Mouse (Mus musculus) bone marrow, adult 2 months (tissue): ENCODE results near the gene Mis18bp1. TPM values are rescaled to one million over a fixed set of nuclear protein-coding genes. Genes with fewer than 3 reads are reported as not detected.
A peak's percentile ranks its signal among the peaks of the same experiment; 100 is the strongest.
"Not testable (repeated sequence)": the region's sequence is repeated elsewhere in the genome, so short reads cannot be mapped to it uniquely, and the experiment has no call there.

Source experiments
- H3K27ac ChIP-seq: fragments of 200-500 bp; 2 replicates; pipeline ENCODE4 v1.5.1; 2012; ENCODE audit warnings: low read depth, mild to moderate bottlenecking, control low read depth, inconsistent platforms, low read length; ENCODE audit not compliant: control insufficient read depth, poor library complexity, insufficient read depth
- H3K4me1 ChIP-seq: fragments of 200-500 bp; 2 replicates; pipeline ENCODE4 v1.6.1; 2011; ENCODE audit warnings: low read length; ENCODE audit not compliant: control insufficient read depth, insufficient read depth
- H3K4me3 ChIP-seq: fragments of 200-500 bp; replicated peaks from 2 replicates; pipeline ENCODE3; 2011; ENCODE audit warnings: mild to moderate bottlenecking, low read depth, low read length, control low read depth; ENCODE audit not compliant: control insufficient read depth
- CTCF ChIP-seq: fragments of 200-500 bp; IDR thresholded peaks from 2 replicates; pipeline ENCODE4 v1.5.1; 2011; ENCODE audit warnings: low read length, control low read depth; ENCODE audit not compliant: control insufficient read depth, insufficient read depth
- POLR2A ChIP-seq: fragments of 200-500 bp; IDR thresholded peaks from 2 replicates; pipeline ENCODE4 v1.6.1; 2011; ENCODE audit warnings: low read depth, mild to moderate bottlenecking, control low read depth, low read length, borderline replicate concordance; ENCODE audit not compliant: control insufficient read depth
- WGBS: fragments of 180-500 bp; shearing (Covaris S2); methylation state at CpG from one replicate; pipeline ENCODE4 v1.1.7; 2018; 5-methylcytosine and 5-hydroxymethylcytosine counted together
- polyA plus RNA-seq: library from polyadenylated mRNA; stranded (reverse); fragments of >200 nt; gene quantifications from 2 replicates; pipeline ENCODE4 v1.2.4, GENCODE M21; 2011; ENCODE audit warnings: low replicate concordance; ENCODE audit not compliant: missing spikeins, insufficient read depth, insufficient read length

Mis18bp1 gene
- 18.3 and 28.5 TPM in 2 replicates for polyA plus RNA-seq

DNA sequence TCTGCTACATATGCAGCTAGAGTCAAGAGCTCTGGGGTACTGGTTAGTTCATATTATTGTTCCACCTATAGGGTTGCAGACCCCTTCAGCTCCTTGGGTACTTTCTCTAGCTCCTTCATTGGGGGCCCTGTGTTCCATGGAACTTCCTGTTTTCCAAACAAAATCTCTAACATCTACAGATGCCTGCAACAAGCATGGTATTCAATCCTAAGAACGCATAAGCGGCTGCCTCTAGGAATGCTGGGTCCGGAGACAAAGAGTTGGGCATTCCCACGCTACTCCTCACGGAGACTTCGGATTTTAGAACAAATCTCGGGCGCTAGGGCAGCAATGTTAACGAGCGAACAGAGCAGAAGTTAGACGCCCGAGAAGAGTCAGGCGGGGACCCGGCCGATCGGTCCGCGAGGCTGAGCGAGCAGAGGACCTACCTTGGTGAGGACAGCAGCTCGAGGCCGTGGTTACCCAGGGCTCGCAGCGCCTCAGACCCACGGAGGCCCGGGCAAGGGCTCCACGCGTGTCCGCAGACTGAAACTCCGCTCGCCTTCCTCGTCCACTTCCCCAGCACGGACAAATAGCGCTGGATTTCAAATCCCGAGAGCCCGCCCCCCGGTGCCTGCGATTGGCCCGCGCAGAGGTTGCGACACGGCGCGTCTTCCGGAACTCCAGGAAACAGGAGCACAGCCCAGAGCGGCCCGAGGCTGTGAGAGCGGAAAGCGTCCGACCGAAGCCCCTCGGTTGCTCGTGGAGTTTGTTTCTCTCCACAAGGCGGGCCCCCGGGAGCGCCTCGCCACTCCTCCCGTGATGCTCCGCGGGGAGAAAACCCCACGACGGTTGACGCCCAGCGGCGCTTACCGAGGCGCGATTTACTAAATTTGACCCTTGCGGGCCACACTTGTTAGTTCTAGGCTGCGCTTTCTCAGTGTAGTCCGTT lies at the start of gene Mis18bp1:
Mis18bp1 (minus strand) TSS at position 584 of the 931 bp plus-strand sequence.
- peaks cover 2% of the 10 kb centered on the region for H3K4me1 ChIP-seq
- H3K4me3 ChIP-seq: peak within 1 kb of the TSS; percentile 97
- peak; percentile 75; the same call in 1 of the 2 replicates for TF ChIP-seq POLR2A
- no peak for TF ChIP-seq CTCF
- under 1% methylated on average over 70 of the region's 70 CpGs for WGBS
- peak within 1 kb of the TSS; percentile 95 for H3K27ac ChIP-seq

DNA sequence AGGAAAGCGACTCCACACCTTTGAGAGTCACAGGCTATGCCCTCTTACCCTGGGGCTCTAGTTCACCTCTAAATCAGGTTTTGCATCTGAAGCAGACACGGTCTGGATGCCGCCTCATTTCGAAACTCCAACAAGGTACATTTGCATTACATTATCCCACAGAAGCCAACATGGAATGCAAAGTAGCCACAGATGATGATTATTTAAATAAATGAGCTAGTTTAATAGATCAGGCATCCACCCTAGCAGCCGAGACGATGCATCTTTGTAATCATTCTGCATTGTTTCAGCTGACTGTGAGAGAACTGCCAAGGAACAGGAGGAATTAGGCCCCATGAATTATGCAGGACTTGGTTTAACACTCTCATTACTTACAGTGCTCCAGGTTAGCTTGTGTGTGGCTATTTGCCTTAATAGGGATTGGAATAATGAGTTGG lies 44.0 kb upstream of the Mis18bp1 start:
- Histone ChIP-seq H3K4me1 (no peaks in the 10 kb centered on the region), H3K27ac (no peak overlapping the region), H3K4me3 (no peak overlapping the region)
- WGBS: 88% methylated on average over 6 of the region's 6 CpGs
- no peak for TF ChIP-seq POLR2A
- TF ChIP-seq CTCF: no peak

DNA sequence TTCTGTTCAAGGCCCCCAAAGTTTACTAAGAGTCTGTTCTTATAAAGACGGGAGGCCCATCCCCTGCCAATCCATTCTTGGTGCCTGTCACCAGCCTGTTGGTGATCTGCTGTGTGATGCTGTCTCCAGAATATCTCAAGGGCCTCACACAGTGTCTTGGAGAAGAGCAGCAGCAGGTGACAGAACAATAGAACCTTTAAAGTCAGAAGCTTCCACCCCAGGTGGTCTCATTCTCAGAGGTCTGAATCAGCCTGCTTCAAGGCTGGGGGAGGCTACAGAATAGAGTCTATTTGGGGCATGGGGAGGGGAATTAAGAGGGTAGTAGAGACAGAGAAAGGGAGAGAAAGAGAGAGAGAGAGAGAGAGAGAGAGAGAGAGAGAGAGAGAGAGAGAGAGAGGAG lies 34.0 kb upstream of the Mis18bp1 start:
- H3K4me3 ChIP-seq: no peak overlapping the region
- no peak overlapping the region for H3K27ac ChIP-seq
- no peaks in the 10 kb centered on the region for H3K4me1 ChIP-seq
- 81% methylated on average over 1 of the region's 1 CpGs for WGBS
- TF ChIP-seq POLR2A: no peak

DNA sequence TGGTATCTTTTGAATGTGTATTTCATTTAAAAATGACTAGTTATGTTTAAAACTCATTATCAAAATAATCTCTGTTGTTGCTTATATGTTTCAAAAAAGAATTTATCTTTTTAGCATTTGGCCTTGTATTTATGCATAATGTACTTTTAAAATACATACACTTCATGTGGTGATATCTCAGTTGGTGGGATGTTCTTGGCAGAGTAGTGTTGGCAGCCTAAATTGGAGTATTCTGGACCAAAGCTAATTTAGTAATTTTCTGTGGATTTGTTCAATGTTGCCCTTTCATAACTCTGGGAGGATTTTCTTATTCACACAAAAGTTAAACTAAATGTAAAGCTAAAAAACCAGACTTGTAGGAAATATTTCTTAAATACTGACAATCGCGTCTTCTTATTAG lies 29.4 kb upstream of the Mis18bp1 start:
- Histone ChIP-seq H3K27ac (no peak overlapping the region), H3K4me3 (no peak overlapping the region), H3K4me1 (no peaks in the 10 kb centered on the region)
- WGBS: 92% methylated on average over 2 of the region's 2 CpGs
- TF ChIP-seq CTCF (no peak), POLR2A (no peak)

DNA sequence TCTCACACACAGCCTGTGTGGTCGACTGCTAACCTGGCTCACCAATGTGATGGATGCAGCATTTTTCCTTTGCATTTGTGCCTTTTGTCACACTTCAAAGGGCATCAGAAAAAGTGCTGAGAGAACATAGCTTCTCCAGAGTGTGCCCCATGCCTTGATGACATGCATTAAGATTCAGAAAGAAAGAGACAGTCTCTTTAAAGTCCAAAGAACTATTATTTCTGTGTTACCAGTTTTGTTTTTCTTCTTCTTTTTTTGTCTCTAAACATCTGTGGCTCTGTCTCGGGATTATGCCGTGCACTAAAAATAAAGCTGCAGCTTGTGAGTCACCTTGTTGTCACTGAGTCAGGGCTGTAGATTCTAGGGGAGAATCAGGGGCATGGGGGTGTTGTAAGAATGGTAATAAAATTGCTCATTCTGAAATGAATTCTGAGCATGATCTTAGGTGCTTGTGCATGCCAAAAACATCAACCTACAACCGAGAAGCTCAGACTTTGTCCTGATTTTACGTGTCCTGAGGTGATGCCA lies 21.7 kb upstream of the Mis18bp1 start:
- Histone ChIP-seq H3K4me3 (no peak overlapping the region), H3K27ac (no peak overlapping the region), H3K4me1 (no peaks in the 10 kb centered on the region; the same call in 1 of the 2 replicates)
- TF ChIP-seq CTCF (no peak), POLR2A (no peak)
- WGBS: 53% methylated on average over 5 of the region's 5 CpGs

DNA sequence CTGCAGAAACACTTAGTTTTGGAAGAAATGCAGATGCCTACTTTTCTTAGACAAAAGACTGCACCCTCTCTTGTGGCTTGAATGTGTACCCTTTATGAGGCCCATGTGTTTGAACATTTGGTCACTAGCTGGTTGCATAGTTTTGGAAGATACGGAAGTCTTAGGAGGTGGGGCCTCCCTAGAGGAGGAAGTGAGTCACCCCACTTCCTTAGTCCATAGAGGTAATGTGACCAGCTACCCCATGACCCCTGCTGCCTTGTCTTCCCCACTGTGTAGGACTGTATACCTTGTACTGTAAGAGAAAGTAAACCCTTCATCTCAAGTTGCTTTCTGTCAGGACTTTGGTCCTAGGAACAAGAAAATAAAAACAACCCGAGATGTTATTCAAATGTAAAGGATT lies 16.8 kb upstream of the Mis18bp1 start:
- Histone ChIP-seq H3K4me3 (no peak overlapping the region), H3K27ac (no peak overlapping the region), H3K4me1 (no peaks in the 10 kb centered on the region; the same call in 1 of the 2 replicates)
- 68% methylated on average over 2 of the region's 2 CpGs for WGBS
- TF ChIP-seq CTCF (no peak), POLR2A (no peak)

DNA sequence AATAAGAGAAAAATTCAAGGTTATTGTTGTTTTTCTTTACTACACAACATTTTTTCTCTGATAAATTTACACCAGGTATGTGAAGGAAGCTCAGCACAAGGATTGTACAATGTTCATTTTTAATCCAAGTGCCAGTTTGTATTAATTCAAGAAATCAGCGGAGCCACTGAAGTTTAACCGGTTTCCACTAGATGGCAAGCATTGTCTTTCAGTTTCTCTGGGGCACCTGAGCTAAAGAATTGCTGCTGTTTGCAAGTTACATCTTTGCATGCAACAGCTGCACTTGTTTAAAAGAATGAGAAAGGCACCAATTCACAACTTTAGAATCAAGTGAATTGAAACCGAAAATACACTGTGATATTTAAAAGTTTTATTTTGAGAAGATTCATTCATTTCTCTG lies 15.0 kb upstream of the Mis18bp1 start:
- WGBS: 68% methylated on average over 3 of the region's 3 CpGs
- no peak overlapping the region for H3K27ac ChIP-seq
- no peaks in the 10 kb centered on the region; the same call in 1 of the 2 replicates for H3K4me1 ChIP-seq
- no peak for TF ChIP-seq CTCF
- TF ChIP-seq POLR2A: no peak
- no peak overlapping the region for H3K4me3 ChIP-seq

DNA sequence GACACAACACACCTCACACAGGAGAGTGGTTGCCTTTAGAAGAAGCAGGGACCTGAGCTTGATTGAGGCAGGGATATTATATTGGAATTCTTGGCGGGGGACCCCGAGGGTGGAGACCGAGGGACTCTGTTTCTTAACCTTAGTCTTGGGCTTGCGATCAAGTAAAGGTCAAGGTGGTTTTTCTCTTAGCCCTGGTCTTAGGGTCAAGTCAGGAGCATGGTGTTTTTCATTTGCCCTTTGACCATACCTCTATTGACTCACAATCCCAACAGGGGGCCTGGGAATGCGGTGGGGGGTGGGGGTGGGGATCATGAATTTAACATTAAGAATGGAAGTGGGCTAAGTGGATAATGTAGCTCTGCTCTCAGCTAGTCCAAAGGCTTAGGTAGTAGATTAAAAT lies 1.3 kb upstream of the Mis18bp1 start:
- Histone ChIP-seq H3K4me1 (peaks cover 2% of the 10 kb centered on the region), H3K27ac (no peak overlapping the region), H3K4me3 (peak overlapping the region; percentile 55)
- 96% methylated on average over 5 of the region's 5 CpGs for WGBS
- no peak for TF ChIP-seq CTCF
- TF ChIP-seq POLR2A: no peak

DNA sequence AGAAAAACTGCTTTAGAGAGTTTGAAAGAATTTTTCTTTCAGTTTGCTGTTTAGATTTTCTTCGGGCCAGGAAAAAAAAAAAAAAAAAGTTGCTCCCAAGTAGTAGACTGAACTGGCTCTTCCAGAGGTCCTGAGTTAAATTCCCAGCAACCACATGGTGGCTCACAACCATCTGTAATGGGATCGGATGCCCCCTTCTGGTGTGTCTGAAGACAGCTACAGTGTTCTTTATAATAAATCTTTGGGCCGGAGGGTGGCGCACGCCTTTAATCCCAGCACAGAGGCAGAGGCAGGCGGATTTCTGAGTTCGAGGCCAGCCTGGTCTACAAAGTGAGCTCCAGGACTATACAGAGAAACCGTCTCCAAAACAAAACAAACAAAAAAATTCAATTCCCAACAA lies 555 bp upstream of the Mis18bp1 start:
- H3K4me1 ChIP-seq: not testable (repeated sequence)
- TF ChIP-seq CTCF: 0 out of 2 replicates have a peak, but pooled peaks have one; percentile 1
- 16% methylated on average over 8 of the region's 8 CpGs for WGBS
- peak overlapping the region; percentile 37 for H3K4me3 ChIP-seq
- H3K27ac ChIP-seq: peak overlapping the region; percentile 95

DNA sequence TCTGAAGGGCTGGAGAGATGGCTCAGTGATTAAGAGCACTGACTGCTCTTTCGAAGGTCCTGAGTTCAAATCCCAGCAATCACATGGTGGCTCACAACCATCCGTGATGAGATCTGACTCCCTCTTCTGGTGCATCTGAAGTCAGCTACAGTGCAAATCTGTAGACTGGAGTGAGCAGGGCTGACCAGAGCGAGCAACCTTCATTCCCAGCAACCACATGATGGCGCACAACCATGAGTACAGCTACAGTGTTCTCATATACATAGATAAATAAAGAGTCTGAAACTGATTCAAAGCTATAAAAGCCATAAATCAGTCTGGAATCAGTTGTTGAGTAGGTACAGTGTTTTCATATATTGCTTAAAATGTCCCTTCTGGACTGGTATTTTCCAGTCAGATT lies 36.3 kb downstream of the Mis18bp1 start:
- H3K4me3 ChIP-seq, H3K27ac ChIP-seq, H3K4me1 ChIP-seq: not testable (repeated sequence)
- 91% methylated on average over 4 of the region's 4 CpGs for WGBS
